Mouse (Mus musculus) hindbrain, embryonic 12.5 days (tissue): ENCODE results near the gene Bmpr1a. TPM values are rescaled to one million over a fixed set of nuclear protein-coding genes. Genes with fewer than 3 reads are reported as not detected.

Source experiments
- ATAC-seq: fragments of 200-750 bp; cut with Nextera tagmentation; 2 replicates; pipeline ENCODE4 v1.8.0; 2017; ENCODE audit warnings: moderate TSS enrichment; ENCODE audit not compliant: low FRiP score
- H3K27ac ChIP-seq: fragments of 300-500 bp; sonication (generic); 2 replicates; pipeline ENCODE4 v1.5.1; 2016; ENCODE audit warnings: mild to moderate bottlenecking
- H3K27me3 ChIP-seq: fragments of 300-500 bp; sonication (generic); 2 replicates; pipeline ENCODE4 v1.6.1; 2016; ENCODE audit warnings: mild to moderate bottlenecking
- H3K36me3 ChIP-seq: fragments of 300-500 bp; sonication (generic); 2 replicates; pipeline ENCODE4 v1.6.1; 2016; ENCODE audit warnings: mild to moderate bottlenecking
- H3K4me1 ChIP-seq: fragments of 300-500 bp; sonication (generic); 2 replicates; pipeline ENCODE4 v1.6.1; 2016
- H3K4me2 ChIP-seq: fragments of 300-500 bp; sonication (generic); replicated peaks from 2 replicates; pipeline ENCODE4 v1.6.1; 2016; ENCODE audit warnings: mild to moderate bottlenecking
- H3K4me3 ChIP-seq: fragments of 300-500 bp; sonication (generic); 2 replicates; pipeline ENCODE4 v1.5.1; 2016; ENCODE audit warnings: mild to moderate bottlenecking
- H3K9ac ChIP-seq: fragments of 300-500 bp; sonication (generic); 2 replicates; pipeline ENCODE4 v1.6.1; 2016; ENCODE audit warnings: mild to moderate bottlenecking, moderate library complexity
- H3K9me3 ChIP-seq: fragments of 300-500 bp; sonication (generic); replicated peaks from 2 replicates; pipeline ENCODE4 v1.6.1; 2016; ENCODE audit warnings: mild to moderate bottlenecking
- WGBS: fragments of 180-500 bp; shearing (Covaris S2); methylation state at CpG from one replicate; pipeline ENCODE4 v1.1.7; 2016; 5-methylcytosine and 5-hydroxymethylcytosine counted together
- polyA plus RNA-seq: library from polyadenylated mRNA; unstranded; fragments of >200 nt; fragmentation: Nextera tagmentation; extraction: Ambion mirVana; gene quantifications from 2 replicates; pipeline ENCODE4 v1.2.1, GENCODE M21; 2016

The Bmpr1a gene
- polyA plus RNA-seq, 1 experiment from 2014 or later = 47.6 TPM

DNA sequence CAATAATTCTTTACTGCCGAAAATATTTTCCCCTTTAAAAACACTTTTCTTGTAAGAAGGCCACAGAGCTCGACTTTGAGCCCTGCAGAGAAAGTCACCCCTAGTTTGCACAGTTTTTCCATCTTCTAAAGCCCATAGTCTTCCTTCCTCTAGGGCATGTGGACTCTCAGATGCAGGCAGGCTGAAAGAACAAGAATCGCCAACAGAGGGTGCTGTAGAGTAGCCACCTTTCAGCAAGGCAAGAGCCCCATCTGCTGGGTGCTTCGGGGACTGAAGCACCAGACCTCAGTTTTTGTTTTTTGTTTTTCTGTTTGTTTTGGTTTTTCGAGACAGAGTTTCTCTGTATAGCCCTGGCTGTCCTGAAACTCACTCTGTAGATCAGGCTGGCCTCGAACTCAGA, 102.0 kb downstream of the Bmpr1a start:
- Histone ChIP-seq H3K9me3 (no peaks in the 10 kb centered on the region), H3K4me3 (no peak overlapping the region), H3K4me1 (no peaks in the 10 kb centered on the region), H3K27ac (no peak overlapping the region), H3K4me2 (no peak overlapping the region), H3K9ac (no peak overlapping the region), H3K27me3 (no peaks in the 10 kb centered on the region), H3K36me3 (peaks cover 46% of the 10 kb centered on the region)
- 54% methylated on average over 6 of the region's 6 CpGs for WGBS
- no peak for ATAC-seq

DNA sequence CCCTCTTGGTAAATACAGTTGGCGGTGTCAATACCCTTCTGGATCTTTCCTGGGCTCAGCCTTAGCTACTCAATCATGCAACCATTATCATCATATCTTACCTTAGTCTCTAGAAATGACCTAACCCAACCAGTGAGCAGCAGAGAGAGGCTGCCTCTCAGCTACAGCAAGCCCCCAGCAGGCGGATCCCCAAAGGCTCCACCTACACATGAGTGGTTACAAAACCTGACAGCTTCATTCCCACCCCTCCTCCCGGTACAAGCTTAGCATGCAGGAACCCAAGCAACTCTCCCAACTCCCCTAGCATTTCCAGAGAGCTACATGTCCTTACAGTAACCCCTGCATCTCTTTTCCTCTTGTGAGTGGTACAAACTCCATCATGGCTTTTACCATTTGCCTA, 103.1 kb downstream of the Bmpr1a start:
- Histone ChIP-seq H3K4me3 (no peak overlapping the region), H3K9ac (no peak overlapping the region), H3K4me1 (no peaks in the 10 kb centered on the region), H3K36me3 (peaks cover 42% of the 10 kb centered on the region), H3K27ac (no peak overlapping the region), H3K27me3 (no peaks in the 10 kb centered on the region), H3K4me2 (no peak overlapping the region), H3K9me3 (no peaks in the 10 kb centered on the region)
- ATAC-seq = no peak
- WGBS = 90% methylated on average over 3 of the region's 3 CpGs

DNA sequence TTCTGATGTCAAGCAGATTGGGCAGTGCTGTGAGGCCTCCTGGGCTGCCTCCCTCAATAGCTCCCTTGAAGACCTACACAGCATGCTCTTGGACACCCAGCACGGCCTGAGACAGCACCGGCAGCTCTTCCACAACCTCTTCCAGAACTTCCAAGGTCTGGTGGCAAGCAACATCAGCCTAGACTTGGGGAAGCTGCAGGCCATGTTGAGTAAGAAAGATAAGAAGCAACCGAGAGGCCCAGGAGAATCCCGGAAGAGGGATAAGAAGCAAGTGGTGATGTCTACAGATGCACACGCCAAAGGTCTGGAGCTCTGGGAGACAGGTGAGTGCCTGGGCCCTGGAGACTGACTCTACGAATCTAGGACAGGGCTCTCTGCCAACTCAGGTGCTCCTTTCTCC, 103.8 kb downstream of the Bmpr1a start:
- 96% methylated on average over 6 of the region's 6 CpGs for WGBS
- H3K4me3 ChIP-seq = no peak overlapping the region
- no peaks in the 10 kb centered on the region for H3K4me1 ChIP-seq
- no peaks in the 10 kb centered on the region for H3K9me3 ChIP-seq
- H3K27ac ChIP-seq = no peak overlapping the region
- H3K4me2 ChIP-seq = no peak overlapping the region
- no peak overlapping the region for H3K9ac ChIP-seq
- H3K36me3 ChIP-seq = peaks cover 35% of the 10 kb centered on the region
- no peak for ATAC-seq
- H3K27me3 ChIP-seq = no peaks in the 10 kb centered on the region

DNA sequence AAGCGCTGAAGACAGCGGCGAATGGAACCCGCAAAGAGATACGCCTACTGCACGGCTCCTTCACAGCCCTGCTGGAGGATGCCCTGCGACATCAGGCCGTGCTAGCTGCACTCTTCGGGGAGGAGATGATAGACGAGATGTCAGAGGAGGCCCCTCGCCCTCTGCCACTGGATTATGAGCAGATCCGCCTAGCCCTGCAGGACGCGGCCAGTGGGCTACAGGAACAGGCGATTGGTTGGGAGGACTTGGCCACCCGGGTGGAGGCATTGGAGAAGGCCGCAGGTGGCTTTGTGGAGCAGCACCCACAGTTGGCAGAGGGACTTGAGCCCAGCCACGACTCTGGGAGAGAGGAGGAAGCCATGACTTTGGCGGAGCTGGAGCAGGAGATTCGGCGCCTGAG, 104.2 kb downstream of the Bmpr1a start:
- 91% methylated on average over 21 of the region's 21 CpGs for WGBS
- no peaks in the 10 kb centered on the region for H3K9me3 ChIP-seq
- no peak overlapping the region for H3K9ac ChIP-seq
- no peak overlapping the region for H3K4me3 ChIP-seq
- H3K4me2 ChIP-seq = no peak overlapping the region
- no peak for ATAC-seq
- H3K36me3 ChIP-seq = peaks cover 35% of the 10 kb centered on the region
- no peaks in the 10 kb centered on the region for H3K4me1 ChIP-seq
- H3K27ac ChIP-seq = no peak overlapping the region
- no peaks in the 10 kb centered on the region for H3K27me3 ChIP-seq

DNA sequence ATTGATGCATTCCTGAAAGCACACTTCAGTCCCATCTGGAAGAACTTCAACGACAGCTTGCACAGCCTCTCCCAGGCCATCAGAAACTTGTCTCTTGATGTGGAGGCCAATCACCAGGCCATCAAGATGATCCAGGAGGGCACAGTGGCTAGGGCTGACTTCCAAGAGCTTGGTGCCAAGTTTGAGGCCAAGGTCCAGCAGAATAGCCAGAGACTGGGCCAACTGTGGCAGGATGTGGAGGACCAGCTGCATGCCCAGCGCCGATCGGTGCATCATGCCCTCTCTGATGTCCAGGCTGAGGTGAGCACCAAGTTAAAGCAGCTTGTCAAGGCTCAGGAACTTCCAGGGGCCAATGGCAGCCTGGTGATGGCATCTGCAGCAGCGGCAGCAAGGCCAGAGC, 105.3 kb downstream of the Bmpr1a start:
- H3K4me1 ChIP-seq = no peaks in the 10 kb centered on the region
- no peak overlapping the region for H3K4me2 ChIP-seq
- H3K27ac ChIP-seq = no peak overlapping the region
- 94% methylated on average over 5 of the region's 5 CpGs for WGBS
- no peaks in the 10 kb centered on the region for H3K9me3 ChIP-seq
- no peaks in the 10 kb centered on the region for H3K27me3 ChIP-seq
- H3K9ac ChIP-seq = no peak overlapping the region
- H3K4me3 ChIP-seq = no peak overlapping the region
- peaks cover 30% of the 10 kb centered on the region for H3K36me3 ChIP-seq
- no peak for ATAC-seq

DNA sequence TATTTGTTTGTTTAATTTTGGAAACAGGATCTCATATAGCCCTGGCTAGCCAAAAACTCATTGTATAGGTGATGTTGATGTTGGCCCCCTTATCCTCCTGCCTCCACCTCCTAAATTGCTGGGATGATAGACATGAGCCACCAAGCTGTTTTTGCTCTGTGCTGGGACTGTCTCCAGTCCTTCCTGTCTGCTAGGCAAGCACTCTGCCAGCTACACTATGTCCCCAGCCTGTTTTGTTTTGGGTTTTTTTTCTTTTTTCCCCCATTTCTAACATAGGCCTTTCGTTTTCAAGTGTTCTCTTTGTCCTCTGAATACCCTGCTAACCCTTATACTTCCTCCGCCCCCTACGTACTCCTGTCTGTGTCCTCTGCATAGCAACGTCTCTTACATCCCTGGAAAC, 109.8 kb downstream of the Bmpr1a start:
- Histone ChIP-seq H3K27ac (no peak overlapping the region), H3K9me3 (no peaks in the 10 kb centered on the region), H3K36me3 (peaks cover 5% of the 10 kb centered on the region; the same call in 1 of the 2 replicates), H3K27me3 (no peaks in the 10 kb centered on the region), H3K9ac (no peak overlapping the region), H3K4me1 (no peaks in the 10 kb centered on the region), H3K4me3 (no peak overlapping the region), H3K4me2 (no peak overlapping the region)
- 56% methylated on average over 4 of the region's 4 CpGs for WGBS
- ATAC-seq = no peak

DNA sequence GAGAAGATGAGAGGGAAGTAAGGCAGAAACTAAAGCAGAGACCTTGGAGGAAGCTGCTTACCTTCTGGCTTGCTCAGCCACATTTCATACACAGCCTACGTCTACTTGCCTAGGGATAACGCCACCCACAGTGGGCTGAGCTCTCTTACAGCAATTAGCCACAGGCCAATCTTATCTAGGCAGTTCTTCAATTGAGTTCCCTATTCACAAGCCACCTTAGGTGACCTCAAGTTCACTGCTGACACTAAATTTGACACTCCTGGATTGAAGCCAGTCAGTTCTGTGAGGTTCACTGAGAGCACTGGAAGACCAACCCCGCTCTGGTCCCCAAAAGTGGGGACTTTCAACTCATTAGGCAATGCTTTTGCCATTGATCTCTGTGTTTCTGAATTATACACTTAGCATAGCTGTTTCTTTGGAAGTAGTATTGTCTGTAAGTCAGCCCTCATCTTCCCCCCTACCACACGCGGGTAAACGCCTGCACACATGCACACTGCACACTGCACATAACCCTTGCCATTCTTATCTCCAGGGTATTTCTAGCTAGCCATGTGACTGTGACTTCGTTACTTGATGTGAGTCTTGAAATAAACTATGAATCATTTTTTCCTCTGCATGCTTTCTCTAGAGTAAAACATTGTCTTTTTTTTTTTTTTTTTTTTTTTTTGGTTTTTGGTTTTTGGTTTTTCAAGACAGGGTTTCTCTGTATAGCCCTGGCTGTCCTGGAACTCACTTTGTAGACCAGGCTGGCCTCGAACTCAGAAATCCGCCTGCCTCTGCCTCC, 120.0 kb downstream of the Bmpr1a start:
- H3K27me3 ChIP-seq = no peaks in the 10 kb centered on the region
- H3K4me2 ChIP-seq = no peak overlapping the region
- peaks cover 11% of the 10 kb centered on the region for H3K4me1 ChIP-seq
- WGBS = 94% methylated on average over 9 of the region's 9 CpGs
- no peak overlapping the region for H3K9ac ChIP-seq
- H3K4me3 ChIP-seq = no peak overlapping the region
- ATAC-seq = no peak
- no peak overlapping the region for H3K27ac ChIP-seq
- H3K36me3 ChIP-seq = no peaks in the 10 kb centered on the region
- no peaks in the 10 kb centered on the region for H3K9me3 ChIP-seq

DNA sequence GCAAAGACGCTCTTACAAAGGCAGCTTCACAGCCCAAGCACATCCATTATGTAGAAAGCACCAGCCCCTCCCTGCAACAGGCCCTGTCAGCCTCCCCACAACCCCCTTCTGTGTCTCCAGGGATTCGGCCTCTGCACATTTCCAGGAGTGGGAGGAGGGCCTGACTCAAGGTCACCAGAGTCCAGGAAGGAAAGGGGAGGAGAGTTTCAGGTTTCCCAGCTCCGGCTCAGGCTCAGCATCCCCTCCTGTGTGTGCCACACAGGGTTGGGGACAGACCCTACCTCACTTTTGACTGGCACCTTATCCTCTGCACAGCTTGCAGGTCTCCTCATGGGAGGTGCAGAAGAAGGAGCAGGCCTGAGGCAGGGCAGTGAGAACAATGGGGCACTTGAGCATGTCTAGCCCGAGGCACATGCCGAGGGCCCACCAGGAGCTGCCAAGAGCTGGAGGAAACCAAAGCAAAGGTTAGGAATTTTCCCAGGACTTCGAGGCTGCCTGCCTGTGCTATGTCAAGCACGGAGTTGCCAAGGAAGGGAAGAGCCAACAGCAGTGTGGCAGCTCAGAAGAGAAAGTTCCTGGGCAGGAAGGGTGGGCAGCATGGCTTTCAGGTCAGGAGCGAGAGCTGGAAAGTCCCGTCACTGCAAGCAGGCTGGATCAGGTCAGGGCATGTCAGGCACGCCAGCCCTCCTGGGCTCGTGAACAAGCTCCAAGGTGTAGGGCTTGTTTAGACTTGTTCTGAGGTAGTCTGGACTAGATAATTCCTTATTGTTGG, 124.4 kb downstream of the Bmpr1a start:
- peak overlapping the region; percentile 76 for H3K27ac ChIP-seq
- 0 out of 2 replicates have a peak overlapping the region, but pooled peaks have one; percentile 24 for H3K9ac ChIP-seq
- 28% methylated on average over 11 of the region's 11 CpGs for WGBS

DNA sequence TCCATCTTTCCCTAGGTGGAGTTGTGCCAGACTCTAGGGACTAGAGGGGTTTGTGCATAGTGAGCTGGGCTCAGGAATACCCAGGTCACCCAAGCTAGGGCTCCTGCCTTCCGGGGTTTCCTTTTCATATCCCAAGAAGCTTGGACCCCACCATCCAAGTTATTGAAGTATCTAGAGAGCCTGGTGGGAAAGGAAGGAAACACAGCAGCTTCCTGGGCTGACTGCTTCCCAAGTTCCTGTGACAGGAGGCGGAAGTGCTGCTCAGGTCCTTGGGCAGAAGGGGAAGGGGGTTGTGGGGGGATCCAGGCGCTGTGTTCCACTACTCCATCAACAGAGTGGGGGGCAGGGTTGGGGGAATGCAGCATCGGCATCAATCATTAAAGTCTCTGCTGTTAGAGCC, 126.0 kb downstream of the Bmpr1a start:
- WGBS = 75% methylated on average over 4 of the region's 4 CpGs
- Histone ChIP-seq H3K4me2 (no peak overlapping the region), H3K27ac (no peak overlapping the region), H3K9ac (no peak overlapping the region), H3K9me3 (no peaks in the 10 kb centered on the region), H3K4me3 (no peak overlapping the region), H3K36me3 (no peaks in the 10 kb centered on the region), H3K27me3 (no peaks in the 10 kb centered on the region), H3K4me1 (peaks cover 21% of the 10 kb centered on the region)
- no peak for ATAC-seq

More for the DNA sequence above, 124.4 kb downstream of the Bmpr1a start:
- Histone ChIP-seq H3K27me3 (no peaks in the 10 kb centered on the region), H3K9me3 (no peaks in the 10 kb centered on the region), H3K4me3 (no peak overlapping the region), H3K4me2 (no peak overlapping the region), H3K4me1 (peaks cover 21% of the 10 kb centered on the region), H3K36me3 (no peaks in the 10 kb centered on the region)
- ATAC-seq = peak; percentile 46; the same call in 1 of the 2 replicates

DNA sequence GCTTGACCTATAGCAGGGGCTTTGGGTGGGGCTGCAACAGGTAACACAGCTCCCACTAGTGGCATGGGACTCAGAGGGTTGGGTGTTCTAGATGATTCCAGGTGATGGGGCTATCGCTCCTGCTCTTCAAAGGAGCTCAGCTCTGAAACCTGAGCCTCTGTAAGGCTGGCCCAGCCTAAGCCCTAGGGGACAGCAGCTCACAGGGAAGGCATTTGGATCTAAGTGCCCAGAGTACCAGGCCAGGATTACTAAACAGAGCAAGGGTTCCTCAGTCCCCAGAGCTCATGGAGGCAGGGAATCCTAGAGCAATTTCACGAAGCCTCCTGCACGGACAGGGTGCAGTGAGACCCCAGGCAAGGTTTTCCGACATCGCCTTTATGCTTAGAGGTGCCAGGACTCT, 127.2 kb downstream of the Bmpr1a start:
- no peaks in the 10 kb centered on the region for H3K27me3 ChIP-seq
- no peaks in the 10 kb centered on the region for H3K36me3 ChIP-seq
- peaks cover 21% of the 10 kb centered on the region for H3K4me1 ChIP-seq
- no peak overlapping the region for H3K4me3 ChIP-seq
- no peak overlapping the region for H3K27ac ChIP-seq
- no peak overlapping the region for H3K9ac ChIP-seq
- no peak for ATAC-seq
- 84% methylated on average over 5 of the region's 5 CpGs for WGBS
- H3K4me2 ChIP-seq = no peak overlapping the region
- H3K9me3 ChIP-seq = no peaks in the 10 kb centered on the region

DNA sequence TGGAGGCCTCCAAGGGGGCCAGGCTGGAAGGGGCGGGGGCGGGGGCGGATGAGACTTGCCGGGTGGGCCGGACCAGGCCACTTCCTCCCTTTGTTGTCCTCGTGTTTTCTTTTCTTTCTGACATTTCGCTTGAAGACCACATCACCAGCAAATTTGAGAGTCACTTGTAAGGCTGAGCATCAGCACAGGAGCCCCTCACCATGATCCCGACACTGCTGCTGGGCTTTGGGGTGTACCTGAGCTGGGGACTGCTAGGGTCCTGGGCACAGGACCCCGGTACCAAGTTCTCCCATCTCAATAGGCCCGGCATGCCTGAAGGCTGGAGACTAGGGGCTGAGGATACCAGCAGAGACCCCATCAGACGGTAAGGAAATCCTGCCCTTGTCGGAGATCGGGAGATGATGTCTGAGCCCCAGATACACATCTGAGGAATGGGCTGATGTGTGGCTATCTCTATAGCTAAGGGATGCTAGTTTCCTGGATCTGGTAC, 127.7 kb downstream of the Bmpr1a start, which contains the start of gene Mmrn2:
Mmrn2 (plus strand) TSS at position 51 of the 490 bp plus-strand sequence.
- peaks cover 21% of the 10 kb centered on the region for H3K4me1 ChIP-seq
- H3K27ac ChIP-seq = peak within 1 kb of the TSS; percentile 66
- no peak for ATAC-seq
- 0 out of 2 replicates have a peak within 1 kb of the TSS, but pooled peaks have one; percentile 10 for H3K9ac ChIP-seq
- 73% methylated on average over 13 of the region's 13 CpGs for WGBS
- H3K4me2 ChIP-seq = peak within 1 kb of the TSS; percentile 21; the same call in 1 of the 2 replicates
- peak within 1 kb of the TSS; percentile 13 for H3K4me3 ChIP-seq
- no peaks in the 10 kb centered on the region for H3K36me3 ChIP-seq
- H3K9me3 ChIP-seq = no peaks in the 10 kb centered on the region
- no peaks in the 10 kb centered on the region for H3K27me3 ChIP-seq

DNA sequence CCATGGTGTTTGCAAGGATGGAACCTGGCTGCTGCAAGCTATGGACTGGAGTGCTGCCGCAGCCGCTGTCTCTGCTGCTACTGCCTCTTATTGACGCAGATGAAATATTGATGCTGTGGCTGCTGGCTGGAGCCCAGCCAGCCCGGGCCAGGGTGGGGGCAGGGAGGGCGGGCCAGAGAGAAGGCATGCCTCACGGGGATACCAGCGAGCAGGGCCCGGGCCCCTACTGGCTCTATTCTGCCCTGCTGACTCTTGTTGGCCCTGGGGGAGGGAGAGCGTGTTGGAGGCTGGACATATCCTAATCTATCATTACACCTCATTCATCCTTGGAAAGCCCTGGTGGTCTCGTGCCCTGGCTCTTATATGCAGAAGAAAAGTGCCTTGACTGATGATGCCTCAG, 128.6 kb downstream of the Bmpr1a start, which contains the start of gene Sncg:
Sncg (minus strand) TSS at position 213 of the 400 bp plus-strand sequence.
- Histone ChIP-seq H3K4me1 (peaks cover 21% of the 10 kb centered on the region), H3K4me3 (peak within 1 kb of the TSS; percentile 13), H3K27me3 (no peaks in the 10 kb centered on the region), H3K9me3 (no peaks in the 10 kb centered on the region), H3K9ac (0 out of 2 replicates have a peak within 1 kb of the TSS, but pooled peaks have one; percentile 10), H3K27ac (peak within 1 kb of the TSS; percentile 66), H3K36me3 (no peaks in the 10 kb centered on the region), H3K4me2 (peak within 1 kb of the TSS; percentile 21; the same call in 1 of the 2 replicates)
- ATAC-seq = peak; percentile 61
- WGBS = 38% methylated on average over 10 of the region's 10 CpGs
